Mouse (Mus musculus) induced T-regulatory cell, adult 2 months (primary cell): ENCODE results near the gene Adcyap1r1.

Experiments
- DNase-seq: peaks from one replicate; pipeline ENCODE4 v3.0.0-alpha.2; 2012; ENCODE audit warnings: low read depth

Gene Adcyap1r1

DNA sequence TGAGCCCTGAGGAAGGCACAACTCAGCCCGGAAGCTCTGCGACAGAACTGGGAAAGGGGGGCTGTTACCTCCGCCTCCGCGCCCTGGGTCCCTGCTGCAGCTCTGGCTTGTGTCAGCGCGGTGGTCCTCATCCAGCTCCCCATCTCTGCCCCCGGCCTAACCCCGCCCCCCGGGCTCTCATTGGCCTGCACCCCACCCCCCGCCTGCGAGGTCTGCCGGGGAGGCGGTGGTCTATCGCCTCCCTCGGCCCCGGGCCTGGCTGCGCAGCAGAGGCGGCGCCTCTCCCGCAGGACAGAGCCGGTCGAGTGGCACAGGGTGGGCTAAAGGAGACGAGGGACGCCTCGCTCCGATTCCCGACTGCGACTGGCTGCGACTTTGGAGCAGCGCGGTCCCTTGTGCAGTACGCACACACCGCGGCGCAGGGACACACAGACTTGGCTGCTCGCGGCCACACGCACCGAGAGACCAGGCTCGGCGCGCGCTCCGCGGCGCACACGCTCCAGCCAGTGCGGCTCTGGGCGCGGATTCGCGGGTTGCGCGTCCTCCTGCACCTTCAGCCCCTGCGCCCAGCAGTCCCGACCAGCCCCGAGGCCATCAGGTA is at the start of gene Adcyap1r1:
TSS of gene Adcyap1r1 (plus strand) at position 208 of the 601 bp plus-strand sequence.
- DNase-seq: no peak

GRCm38 (mm10) chr6:55402041-55402776 is 49.6 kb upstream of the Adcyap1r1 start:
- no peak for DNase-seq

- DNase-seq: no peak
Observed at GRCm38 (mm10) chr6:55403411-55404309, 48.1 kb upstream of the Adcyap1r1 start.

GRCm38 (mm10) chr6:55404421-55404990 is 47.3 kb upstream of the Adcyap1r1 start:
- DNase-seq: no peak

DNA sequence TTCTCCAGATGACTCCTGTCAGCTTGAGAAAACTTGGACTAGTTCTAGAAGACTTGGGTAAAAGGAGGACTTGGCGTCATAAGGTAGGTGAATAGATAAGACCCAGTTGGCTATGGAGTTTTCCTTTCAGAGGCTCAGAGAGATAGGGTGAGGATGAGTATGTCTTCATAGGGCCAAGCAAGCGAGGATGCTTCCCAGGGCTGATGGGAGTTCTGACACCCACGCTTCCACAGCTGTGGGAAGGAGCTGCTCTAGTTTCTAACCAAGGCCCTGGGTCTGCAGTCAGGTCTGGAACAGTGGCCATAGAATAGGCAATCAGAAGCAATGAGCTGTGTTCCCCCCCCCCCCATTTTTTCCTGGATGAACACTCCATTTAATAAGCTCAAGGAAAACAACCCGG is 44.4 kb upstream of the Adcyap1r1 start:
- no peak for DNase-seq

DNA sequence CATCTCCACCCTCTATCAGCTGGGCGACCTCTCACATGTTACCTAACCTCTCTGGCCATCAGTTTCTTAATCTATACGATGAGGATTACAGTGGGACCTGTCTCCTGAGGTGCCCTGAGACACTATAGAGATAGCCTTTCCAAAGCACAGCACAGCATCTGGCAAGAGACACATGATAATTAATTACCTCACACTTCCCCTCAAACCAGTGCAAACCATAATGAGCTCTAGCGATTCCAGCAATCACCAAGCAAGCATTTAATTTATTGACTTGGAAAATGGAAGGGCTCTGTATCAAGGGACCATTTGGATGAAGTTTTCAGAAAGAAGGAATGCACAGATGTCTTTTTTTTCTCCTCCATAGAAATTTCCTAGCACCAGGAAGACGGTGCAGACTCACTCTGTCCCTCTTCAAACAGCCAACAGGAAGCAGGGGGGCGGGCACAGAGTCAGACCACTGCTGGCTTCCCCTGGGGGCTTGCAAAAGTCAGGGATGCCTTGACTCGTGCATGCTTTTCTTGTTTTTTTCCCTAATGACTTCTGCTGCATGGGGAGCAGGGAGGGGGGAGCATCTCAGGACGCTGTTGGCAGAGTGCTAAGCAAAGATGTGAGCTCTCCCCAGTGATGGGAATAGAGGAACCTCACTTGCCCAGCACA is 41.5 kb upstream of the Adcyap1r1 start:
- no peak for DNase-seq

GRCm38 (mm10) chr6:55410977-55411376 is 40.8 kb upstream of the Adcyap1r1 start:
- no peak for DNase-seq

DNA sequence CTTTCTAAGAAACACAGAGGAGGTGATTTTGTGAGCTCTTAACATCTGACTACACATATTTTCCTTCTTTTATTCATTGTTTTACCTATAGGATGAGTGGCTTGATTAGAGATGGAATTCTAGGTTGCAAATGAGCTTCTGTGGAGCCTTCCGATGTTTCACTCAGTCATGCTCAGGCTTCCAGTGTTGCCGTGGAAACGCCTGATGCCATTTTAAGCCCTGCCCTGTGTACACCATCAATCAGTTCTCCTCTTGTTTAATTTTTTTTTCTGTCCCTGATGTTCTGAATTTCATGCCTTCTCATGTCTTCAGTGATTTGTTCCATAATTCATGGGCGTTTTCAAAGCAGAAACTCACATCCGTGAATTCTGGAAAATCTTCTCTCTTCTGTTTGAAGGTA is 35.6 kb upstream of the Adcyap1r1 start:
- no peak for DNase-seq

- no peak for DNase-seq
Observed at GRCm38 (mm10) chr6:55418746-55419410, 32.9 kb upstream of the Adcyap1r1 start.

- no peak for DNase-seq
Observed at GRCm38 (mm10) chr6:55420411-55420810, 31.4 kb upstream of the Adcyap1r1 start.

- no peak for DNase-seq
Observed at GRCm38 (mm10) chr6:55420869-55421361, 30.9 kb upstream of the Adcyap1r1 start.

GRCm38 (mm10) chr6:55432121-55432520 is 19.7 kb upstream of the Adcyap1r1 start:
- no peak for DNase-seq

- no peak for DNase-seq
Observed at GRCm38 (mm10) chr6:55434360-55434759, 17.4 kb upstream of the Adcyap1r1 start.

DNA sequence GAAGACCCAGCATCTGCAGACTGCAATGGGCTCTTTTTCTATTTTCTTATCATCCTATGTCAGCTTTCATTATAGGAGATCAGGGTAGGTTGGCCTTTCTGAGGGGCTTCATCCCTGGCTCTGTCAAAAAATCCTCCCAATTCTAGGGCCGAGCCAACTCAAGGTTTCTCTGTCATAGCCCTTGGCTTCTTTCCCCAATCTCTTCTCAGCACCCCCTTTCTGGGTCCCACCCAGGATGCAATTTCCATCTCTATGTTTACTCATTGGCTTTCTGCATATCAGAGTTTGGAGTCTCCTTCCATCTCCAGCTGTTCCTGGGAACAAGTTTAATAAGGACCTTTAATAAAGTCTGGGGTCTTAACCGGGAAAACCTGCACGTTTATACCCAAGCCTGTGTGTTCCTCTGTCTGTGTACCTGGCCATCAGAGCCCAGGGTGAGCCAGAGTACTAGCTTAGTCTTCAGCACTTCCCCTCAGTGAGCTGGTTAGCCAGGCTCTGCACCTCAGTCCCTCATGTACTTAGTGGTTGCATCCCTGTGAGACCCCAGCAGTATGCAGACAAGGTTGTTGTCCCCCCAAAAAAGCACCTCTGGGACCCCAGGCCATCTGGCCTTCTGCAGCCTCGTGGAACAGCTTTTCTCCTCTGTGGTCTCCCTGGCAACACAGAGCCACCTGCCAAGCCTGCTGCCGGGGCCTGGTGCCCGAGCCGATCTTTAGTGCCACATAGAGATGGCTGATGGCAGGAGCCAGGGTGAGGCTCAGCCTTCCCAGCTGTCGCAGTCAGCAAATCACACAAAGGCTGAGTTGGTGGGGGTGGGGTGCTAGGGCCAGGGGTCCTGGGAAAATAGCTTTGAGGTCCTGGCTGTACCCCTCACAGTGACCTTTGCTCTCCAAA is 16.3 kb upstream of the Adcyap1r1 start:
- DNase-seq: no peak

GRCm38 (mm10) chr6:55437919-55438318 is 13.9 kb upstream of the Adcyap1r1 start:
- DNase-seq: no peak

GRCm38 (mm10) chr6:55438837-55439236 is 12.9 kb upstream of the Adcyap1r1 start:
- no peak for DNase-seq

DNA sequence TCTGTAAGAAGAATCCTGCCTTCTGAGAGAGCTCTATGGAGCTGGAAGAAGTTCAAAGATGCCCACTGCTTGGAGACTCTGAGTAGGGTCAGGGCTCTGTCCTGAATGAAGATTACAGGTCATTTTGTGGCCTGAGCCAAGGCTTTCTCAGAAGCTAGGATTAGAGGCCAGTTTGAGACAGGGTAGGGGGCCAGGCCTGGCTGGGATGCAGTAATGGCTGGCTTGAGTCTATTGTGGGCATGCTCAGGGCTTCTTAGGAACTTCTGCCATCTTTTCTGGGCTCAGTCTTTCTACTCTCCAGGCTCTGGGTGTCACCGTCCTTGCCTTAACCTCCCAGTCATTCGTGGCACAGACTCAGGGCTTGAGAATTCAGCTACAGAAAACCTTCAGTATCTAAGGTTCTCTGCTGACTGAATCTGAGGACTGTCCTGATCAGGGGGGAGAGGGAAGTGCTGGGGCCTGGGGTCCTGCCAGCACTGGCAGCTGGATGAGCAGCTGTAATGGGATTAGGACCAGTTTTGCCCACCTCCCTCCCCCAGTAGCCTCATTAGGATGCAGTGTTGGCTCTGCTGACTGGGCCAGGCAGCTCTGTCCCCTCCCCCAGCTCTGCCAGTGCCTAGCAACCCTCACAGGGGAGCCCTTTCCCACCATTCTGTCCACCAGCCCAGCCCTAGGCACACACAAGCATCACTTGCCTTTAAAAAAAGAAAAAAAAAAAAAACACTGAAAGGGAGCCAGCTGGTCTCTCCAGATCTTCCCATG is 7.7 kb upstream of the Adcyap1r1 start:
- DNase-seq: no peak

DNA sequence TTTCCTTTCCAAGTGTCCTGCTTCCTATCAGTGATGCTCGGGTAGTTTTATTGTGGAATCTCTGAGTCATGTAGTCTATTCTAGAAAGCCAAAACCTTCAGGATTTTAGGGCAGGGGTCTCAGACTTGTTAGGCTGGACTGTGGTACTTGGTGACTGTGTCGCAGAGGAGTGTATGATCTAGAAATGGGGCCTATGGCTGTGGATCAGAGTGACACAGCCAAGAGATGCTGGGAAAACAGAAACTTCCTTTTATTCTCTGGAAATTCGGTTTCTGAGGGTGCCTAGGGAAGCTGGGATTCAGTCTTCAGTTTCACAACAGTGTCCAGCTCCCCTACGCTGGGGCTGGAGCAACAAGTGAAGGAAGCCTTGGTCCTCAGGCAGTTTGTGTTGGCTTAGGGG is 7.1 kb upstream of the Adcyap1r1 start:
- no peak for DNase-seq

GRCm38 (mm10) chr6:55448199-55448598 is 3.6 kb upstream of the Adcyap1r1 start:
- no peak for DNase-seq
